Mouse (Mus musculus): Measurements from ENCODE around the gene Mindy3. TPM values are rescaled to one million over a fixed set of nuclear protein-coding genes. Genes with fewer than 3 reads are reported as not detected.

Gene Mindy3
- polyA plus RNA-seq, 1 experiment, result 34.1 TPM

DNA sequence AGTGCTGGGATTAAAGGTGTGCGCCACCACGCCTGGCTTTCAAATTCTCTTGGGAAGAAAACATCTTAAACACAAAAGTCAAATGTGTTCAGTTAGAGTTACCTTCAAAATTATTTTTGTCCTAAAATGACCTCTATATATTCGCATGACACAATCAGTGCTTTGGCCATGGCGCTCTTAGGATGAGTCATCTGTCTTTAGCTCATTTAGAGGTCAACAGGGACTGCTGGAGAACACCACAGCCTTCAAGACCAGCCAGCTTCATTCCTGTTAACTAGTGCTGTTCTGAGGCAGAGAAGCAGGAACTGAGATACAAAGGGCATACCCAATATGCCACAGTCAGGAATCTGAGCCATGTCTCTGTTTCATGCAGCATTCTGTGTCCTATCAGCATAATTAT, 47.9 kb downstream of the Mindy3 start:
- no peak for DNase-seq (ENCODE audit: low spot score)

GRCm38 (mm10) chr2:12368451-12368850, 50.8 kb downstream of the Mindy3 start:
- DNase-seq (ENCODE audit: low spot score), result no peak

GRCm38 (mm10) chr2:12368016-12368415, 51.3 kb downstream of the Mindy3 start:
- DNase-seq (ENCODE audit: low spot score), result no peak

DNA sequence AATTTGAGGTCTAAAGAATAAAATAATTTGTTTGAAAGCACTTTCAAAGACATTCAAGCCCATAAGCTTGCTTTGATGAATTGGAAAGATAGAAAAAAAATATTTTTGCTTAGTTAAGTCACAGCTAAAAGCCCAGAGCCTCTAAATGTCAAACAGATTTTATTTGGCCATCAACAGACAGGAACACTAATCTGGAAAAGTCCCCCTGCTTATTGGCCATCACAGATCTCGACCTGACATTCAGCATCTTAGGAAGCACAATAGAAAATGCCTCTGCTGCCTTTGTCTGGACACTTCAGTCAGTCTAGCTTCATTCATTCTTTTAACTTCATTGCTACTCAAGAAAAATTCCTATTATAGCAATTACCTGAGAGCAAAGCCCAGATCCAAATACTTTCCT, 58.0 kb downstream of the Mindy3 start:
- no peak for DNase-seq (ENCODE audit: low spot score)

- DNase-seq (ENCODE audit: low spot score), result no peak
These were observed 64.4 kb downstream of the Mindy3 start for GRCm38 (mm10) chr2:12354837-12355236.

DNA sequence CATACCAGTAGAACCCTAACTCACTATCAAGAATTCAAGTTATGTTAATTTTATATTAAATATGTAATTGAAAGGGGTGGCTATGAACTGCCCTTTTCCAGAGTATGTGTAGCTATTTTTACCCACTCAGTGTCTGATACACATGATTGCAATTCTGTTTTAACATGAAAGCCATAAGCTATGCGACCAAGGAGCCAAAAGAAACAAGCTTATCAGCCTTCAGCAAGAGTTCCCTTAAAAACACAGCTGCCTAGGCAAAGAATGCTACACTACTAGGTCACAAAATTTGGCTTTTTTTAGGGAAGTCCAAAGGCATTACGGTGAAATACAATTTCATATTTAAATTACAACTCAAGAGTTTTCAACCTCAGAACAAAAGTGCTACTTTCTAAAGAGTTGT, 70.4 kb downstream of the Mindy3 start:
- DNase-seq (ENCODE audit: low spot score), result no peak

DNA sequence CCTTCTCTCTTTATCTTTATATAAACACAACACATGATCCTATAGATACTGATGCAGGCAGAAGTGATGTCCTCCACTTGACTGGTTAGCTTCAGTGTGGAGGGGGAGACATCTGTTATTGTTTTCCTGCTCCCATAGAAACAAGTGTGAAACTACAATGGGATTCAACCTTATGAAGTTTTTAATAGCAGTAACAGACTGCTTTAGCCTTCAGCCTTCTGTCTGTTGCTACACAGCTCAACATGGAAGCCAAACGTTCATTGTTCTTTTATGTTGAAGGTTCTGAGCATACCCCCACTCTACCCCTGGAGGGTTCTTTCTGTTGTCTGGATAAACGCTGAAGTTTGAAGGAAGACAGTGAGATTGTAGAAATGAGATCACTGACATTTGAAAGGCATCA, 87.3 kb downstream of the Mindy3 start:
- no peak for DNase-seq (ENCODE audit: low spot score)

DNA sequence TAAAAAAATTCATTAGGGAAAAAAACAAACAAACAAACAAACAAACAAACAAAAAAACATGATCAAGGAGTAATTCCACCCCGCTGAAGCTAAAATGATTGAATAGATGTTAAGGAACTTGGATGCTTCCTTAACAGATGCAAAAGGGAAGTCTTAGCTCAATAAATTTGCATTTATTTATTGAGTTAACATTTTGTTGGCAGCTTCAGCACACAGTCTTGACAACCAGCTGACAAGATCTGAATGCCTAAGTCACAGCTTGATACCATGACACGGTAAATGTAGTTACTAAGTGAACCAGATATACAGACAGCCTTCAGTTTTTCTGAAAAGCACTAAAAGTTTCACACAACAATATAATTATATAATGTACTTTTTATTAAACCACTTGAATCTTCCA, 89.7 kb downstream of the Mindy3 start:
- DNase-seq (ENCODE audit: low spot score), result no peak

DNA sequence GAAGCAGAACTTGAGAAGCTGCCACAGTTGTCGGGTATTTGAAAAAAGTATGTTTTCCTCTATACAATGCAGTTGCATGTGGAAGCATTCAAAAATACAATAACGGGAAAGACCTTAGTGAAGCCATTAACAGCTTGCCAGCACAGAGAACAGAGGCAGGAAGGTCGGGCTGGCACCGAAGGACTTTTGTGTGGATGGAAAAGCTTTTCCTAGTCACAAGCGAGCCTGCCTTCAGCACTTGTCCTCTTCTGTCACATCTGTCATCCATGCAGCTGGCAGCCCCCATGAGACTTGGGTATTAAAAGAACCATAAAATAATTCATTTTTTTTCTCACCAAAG, 90.2 kb downstream of the Mindy3 start:
- no peak for DNase-seq (ENCODE audit: low spot score)

- DNase-seq (ENCODE audit: low spot score), result no peak
These were observed 90.8 kb downstream of the Mindy3 start for GRCm38 (mm10) chr2:12328355-12329067.

GRCm38 (mm10) chr2:12327691-12328354, 91.4 kb downstream of the Mindy3 start:
- DNase-seq (ENCODE audit: low spot score), result no peak

- no peak for DNase-seq (ENCODE audit: low spot score)
These were observed 92.1 kb downstream of the Mindy3 start for GRCm38 (mm10) chr2:12327216-12327615.

GRCm38 (mm10) chr2:12325868-12326267, 93.4 kb downstream of the Mindy3 start:
- no peak for DNase-seq (ENCODE audit: low spot score)

GRCm38 (mm10) chr2:12325417-12325816, 93.9 kb downstream of the Mindy3 start:
- no peak for DNase-seq (ENCODE audit: low spot score)

DNA sequence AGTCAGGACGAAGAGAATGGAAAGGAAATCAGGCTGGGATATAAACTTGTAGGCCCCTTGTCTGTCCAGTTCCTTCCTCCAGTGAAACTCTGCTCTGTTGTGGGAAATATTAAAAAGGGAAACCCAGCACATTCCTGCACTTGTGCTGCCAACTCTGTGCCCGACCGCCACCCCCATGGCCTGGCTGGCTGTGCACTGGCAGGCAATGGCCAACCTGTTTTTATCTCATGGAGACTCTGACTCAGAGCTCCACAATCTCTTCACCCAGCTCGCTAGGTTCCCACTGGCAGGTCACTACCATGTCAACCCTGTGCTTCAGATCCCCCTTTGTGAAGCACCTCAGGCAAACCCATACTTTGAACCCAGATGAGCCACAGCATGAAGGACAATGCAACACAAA, 98.4 kb downstream of the Mindy3 start:
- no peak for DNase-seq (ENCODE audit: low spot score)

DNA sequence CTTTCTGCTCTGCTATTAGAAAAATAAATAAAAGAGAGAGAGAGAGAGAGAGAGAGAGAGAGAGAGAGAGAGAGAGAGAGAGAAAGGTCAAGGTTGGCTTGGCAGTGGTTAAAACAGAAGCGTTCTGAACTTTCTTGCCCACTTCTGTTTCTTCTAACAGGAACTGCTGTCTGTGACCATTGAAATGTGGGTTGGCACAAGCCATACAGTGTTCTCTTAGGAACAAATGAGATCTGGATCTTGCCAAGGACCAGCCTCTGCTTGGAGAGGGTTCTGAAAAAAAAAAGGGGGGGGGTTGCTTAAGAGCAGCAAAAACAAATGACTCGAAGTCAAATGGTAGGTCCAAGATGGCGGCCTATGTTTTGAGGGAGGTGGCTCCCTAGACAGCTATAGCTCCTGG, 100.6 kb downstream of the Mindy3 start:
- no peak for DNase-seq (ENCODE audit: low spot score)

GRCm38 (mm10) chr2:12318036-12318435, 101.2 kb downstream of the Mindy3 start:
- no peak for DNase-seq (ENCODE audit: low spot score)

- no peak for DNase-seq (ENCODE audit: low spot score)
These were observed 101.9 kb downstream of the Mindy3 start for GRCm38 (mm10) chr2:12317343-12317742.

- no peak for DNase-seq (ENCODE audit: low spot score)
These were observed 102.9 kb downstream of the Mindy3 start for GRCm38 (mm10) chr2:12316361-12316760.

GRCm38 (mm10) chr2:12314028-12314427, 105.2 kb downstream of the Mindy3 start:
- no peak for DNase-seq (ENCODE audit: low spot score)

DNA sequence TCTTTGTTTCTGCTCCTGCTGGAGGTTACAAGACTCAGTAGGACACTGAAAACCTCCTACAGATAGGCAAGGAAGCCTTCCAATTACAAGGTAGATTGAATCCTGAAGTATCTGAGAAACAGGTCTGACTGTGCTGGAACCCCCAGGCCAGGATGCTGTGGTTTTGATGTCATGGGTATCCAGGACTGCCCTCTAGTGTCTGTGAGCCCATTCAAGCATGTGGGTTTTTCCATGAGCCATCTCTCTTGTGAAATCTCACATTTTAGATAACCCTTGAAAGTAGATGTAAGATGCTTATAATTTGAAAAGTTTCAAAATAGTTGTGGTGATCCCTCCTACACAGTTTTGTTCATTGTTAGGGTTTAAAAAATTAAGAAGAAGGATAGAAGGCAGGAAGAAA, 110.8 kb downstream of the Mindy3 start:
- DNase-seq (ENCODE audit: low spot score), result no peak

DNA sequence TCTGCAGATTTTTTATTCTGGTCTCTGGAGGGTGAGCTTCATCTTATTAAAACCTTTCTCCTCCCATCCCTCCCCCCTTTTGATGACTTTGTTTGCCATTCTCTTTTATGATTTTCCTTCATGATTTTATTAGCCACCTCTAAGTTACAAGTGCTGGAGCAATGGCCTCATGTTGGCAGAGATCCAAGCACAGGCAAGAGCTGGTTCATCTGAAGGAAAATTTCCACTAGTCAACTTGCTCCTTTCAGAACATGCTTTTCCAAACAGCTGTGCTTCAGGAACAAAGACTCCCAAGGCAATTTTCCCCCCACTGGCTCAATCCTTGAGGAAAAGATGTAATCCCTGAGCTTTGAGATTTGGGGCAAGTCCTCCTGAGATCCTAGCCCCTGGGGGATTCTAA, 112.0 kb downstream of the Mindy3 start:
- DNase-seq (ENCODE audit: low spot score), result no peak

DNA sequence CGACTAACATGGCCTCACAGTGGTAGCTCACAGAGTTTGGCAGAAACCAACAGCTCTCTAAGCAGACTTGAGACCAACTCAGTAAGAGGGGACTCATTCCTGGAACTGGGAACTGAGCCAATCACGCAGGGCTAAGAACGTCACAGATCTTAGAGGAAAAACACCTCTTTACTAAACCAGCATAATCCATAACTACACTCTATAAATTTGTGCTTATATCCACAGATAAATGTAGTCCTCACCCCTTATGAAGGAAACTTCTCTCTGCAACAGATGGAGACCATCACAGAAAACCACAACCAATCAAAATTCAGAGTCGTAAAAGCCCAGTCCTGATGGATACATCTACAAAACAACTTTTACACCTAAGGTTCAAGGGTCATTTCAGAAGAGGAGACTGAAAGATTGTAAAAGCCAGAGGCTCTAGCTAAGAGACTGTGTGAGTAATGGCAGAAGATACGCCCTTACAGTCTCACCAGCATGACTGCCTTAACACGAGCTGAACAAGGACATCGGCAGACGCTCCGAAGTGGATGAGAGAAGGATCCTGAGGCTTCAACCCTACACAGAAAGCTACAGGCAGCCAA, 114.1 kb downstream of the Mindy3 start:
- no peak for DNase-seq (ENCODE audit: low spot score)
